Mouse (Mus musculus) lung, postnatal 0 days (tissue): ENCODE measurements around the gene Rgs1.

Experiments
- CTCF ChIP-seq: IDR thresholded peaks from 2 replicates; pipeline ENCODE4 v1.5.1; 2016; ENCODE audit warnings: antibody characterized with exemption, mild to moderate bottlenecking
- EP300 ChIP-seq: IDR thresholded peaks from 2 replicates; pipeline ENCODE4 v1.6.1; 2016; ENCODE audit warnings: antibody characterized with exemption, mild to moderate bottlenecking, control low read depth

DNA sequence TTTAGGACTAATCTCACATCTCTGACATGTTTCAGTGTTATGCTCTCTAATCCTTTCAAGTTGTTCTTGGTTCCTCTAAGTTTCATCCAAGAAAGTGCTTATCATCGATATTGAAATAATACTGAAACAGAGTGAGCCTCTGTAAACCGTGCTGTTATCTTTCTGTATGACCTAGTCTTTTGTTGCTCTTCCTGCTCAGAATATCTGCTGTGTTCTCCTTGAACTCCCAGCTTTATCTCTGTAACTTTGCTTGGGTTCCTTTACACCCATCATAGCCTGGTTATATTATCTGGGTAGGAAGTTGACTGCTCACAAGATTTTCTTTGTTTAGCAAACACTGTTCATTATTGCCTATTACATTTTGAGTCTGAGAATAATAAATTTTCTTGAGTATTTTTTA lies 20.1 kb upstream of the Rgs1 start:
- TF ChIP-seq CTCF (no peak), EP300 (no peak)
